Mouse (Mus musculus): ENCODE data around the gene Dip2a. TPM values are rescaled to one million over a fixed set of nuclear protein-coding genes. Genes with fewer than 3 reads are reported as not detected.
A peak's percentile ranks its signal among the peaks of the same experiment; 100 is the strongest.

Gene Dip2a
- polyA plus RNA-seq (2017; shearing (Covaris generic)), result 1 to 10 TPM; 1.3 to 1.8 TPM

DNA sequence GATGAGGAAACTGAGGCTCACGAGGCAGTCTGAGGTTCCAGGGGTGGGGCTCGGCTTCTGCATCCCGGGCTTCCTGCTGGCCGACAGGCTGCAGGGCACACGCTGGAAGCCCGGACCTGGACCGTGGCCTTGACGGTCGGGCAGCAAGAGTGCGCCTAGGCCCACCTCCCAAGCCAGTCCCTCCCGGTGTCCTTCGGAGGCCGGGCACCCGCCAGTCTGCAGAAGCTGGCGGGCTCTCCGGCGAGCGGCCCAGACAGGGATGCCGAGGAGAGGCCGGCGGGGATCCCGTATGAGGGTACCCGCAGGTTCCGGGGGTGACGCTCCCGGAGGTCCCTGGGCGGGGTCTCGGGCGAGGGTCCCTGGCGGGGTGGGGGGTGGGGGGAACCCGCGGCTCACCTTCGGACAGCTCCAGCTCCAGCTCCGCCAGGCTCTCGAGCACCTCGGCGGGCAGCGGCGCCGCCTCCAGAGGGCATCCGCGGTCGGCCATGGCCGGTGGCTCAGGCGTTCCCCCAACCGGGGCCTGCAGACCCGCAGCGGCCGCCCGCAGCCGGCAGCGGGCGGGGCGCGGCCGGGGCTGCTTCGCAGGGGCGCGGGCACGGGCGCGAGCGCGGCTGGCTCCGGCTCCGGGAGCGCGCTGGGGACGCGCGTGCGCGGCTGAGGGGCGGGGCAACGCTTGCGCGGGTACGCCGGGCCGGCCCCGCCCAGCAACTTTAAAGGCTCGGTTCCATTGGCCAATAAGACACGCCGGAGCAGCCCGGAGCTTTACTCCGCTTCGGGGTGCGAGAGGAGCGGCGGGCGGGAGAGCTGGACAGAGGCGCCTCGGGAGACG lies at the start of gene Dip2a:
Gene Dip2a, minus strand, starts transcription at position 581 of the 829 bp plus-strand sequence.
- ATAC-seq, result peak; percentile 86

DNA sequence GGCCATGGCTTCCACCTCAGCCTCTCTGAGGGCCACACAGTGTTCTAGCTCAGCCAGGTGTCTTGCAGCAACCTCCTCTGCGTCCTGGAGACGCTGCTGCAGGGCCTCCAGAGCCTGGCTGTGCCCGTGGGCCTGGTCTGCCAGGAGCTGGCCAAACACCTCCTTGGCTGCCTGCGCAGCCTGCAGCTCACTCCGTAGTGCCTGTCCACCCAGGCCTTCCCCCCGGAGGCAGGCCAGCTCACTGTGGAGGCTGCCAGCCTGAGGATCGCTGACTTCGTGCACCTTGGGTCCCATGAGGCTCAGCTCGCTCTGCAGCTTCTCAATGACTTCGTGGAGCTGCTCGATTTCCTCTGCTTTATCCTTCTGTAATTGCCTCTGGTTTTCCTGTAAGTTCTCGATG lies 47.5 kb upstream of the Dip2a start:
- no peak for ATAC-seq

DNA sequence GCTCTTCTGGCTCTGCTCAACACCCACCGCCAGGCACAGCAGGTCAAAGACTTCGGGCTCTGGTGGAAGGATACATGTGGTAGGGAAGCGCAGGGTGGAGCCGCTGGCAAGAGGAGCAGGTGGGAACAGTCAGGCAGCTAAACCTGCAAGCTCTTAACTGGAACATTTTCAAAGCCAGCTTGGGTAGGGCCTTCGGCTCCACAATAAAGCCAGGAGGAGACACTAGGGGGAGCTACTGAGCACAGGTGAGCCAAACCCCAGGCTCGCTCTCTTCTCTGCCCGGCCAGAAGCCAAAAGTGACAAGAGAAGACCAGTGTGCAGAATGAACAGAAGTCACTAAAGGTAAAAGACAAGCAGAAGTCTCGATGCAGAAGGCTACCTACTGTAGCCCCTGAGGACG lies 46.7 kb upstream of the Dip2a start:
- ATAC-seq, result no peak

DNA sequence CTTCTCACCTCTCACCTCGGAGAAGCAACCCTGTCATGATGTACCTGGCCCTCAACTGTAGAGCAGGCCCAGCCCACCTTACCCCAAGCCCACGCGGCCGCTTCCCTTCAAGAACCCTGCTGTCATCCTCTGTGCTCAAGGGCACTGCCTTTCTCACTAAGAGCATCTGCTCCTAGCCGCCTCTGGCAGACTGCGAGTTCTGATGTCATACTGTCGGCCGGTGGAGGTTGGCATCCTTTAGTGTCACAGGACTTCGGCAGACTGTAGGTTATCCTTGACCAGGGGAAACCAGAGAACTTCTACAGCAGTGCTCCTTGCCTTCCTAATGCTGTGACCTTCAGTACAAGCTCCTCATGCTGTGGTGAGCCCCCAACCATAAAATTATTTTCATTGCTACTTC lies 46.1 kb upstream of the Dip2a start:
- ATAC-seq, result no peak

DNA sequence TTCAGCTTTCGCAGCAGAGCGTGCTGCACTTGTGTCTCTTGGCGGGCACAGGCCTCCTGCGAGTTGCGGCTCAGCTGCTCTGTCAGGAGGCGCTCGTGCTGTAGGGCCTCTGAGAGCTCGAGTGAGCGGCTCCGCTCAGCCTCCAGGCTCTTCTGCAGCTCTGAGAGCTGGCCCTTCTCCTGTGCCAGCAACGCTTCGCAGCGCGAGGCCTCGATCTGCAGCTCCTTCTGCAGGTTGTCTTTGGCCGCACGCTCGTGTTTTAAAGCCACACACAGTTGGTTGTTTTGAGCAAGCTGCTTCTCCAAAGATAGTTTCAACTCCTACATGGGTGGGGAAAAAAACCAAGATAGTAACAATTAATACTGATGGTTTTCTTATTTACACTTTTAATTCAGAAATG lies 29.9 kb upstream of the Dip2a start:
- ATAC-seq, result no peak

DNA sequence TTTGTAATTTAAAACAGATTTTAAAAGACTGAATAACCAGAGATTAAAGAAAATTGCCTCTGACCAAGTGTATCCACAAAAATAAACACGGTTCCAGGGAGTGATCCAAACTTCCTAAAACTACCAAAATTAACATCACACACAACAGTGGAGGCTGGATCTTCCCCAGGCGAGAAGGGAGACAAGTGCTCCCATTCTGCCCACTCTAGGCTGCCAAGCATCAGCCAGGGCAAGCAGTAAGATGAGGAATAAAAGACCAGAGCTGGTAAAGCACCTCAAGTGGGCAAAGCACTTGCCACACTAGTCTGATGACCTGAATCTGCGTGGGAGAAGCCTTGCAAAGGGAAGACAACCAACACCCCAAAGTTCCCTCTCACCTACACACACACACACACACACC lies 26.6 kb upstream of the Dip2a start:
- ATAC-seq, result no peak

DNA sequence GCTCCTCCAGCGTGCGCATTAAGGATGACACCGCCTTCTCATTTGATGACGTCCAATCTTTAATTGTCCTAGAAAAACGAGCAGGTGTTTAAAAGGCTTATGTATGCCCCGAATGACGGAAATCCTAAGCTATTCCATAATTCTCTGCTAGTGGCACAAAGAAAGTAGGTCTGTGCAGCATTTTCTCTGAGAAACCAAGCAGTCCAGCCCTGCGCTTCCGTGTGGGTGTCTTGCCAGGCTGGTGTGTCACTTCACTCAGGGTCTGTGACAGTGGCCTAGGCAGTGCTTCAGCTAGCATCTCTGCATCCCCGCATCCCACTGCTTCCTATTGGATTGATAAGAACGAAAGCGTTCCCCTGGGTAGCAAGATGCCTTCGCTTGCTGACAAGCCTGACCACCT lies 23.7 kb upstream of the Dip2a start:
- no peak for ATAC-seq

DNA sequence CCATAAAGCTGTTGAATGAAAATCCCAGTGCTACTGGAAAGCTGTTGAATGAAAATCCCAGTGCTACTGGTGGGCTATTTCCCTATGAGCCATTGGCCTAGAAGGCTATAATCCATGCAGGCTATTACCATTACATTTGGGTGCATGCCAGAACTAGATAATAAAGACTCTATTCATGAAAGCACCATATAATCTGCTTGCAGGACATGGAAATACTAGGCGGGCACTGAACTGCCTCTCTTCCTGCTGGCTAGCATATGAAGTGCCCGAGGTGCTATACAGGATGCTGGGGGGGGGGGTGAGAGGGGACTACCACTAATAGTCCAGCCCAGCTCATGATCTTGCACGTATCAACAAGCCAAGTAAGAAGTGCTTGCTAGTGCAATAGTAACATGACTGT lies 18.1 kb upstream of the Dip2a start:
- no peak for ATAC-seq

DNA sequence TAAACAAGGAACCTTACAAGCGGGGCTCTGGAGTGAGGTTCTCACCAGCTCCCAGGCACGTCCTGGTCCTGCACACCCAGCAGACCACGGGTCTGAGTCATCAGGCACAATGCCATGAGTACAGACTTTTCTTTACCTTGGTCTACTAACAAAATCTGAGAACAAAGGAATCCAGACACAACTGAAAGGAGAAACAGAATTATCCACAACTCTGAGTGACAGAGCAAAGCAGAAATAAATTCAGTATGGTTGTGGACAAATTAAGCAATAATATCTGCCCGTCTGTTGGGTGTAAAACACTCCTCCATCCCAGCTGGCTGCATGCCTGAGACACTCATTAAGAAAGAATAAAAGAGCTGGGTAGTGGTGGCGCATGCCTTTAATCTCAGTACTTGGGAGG lies 13.4 kb upstream of the Dip2a start:
- no peak for ATAC-seq

DNA sequence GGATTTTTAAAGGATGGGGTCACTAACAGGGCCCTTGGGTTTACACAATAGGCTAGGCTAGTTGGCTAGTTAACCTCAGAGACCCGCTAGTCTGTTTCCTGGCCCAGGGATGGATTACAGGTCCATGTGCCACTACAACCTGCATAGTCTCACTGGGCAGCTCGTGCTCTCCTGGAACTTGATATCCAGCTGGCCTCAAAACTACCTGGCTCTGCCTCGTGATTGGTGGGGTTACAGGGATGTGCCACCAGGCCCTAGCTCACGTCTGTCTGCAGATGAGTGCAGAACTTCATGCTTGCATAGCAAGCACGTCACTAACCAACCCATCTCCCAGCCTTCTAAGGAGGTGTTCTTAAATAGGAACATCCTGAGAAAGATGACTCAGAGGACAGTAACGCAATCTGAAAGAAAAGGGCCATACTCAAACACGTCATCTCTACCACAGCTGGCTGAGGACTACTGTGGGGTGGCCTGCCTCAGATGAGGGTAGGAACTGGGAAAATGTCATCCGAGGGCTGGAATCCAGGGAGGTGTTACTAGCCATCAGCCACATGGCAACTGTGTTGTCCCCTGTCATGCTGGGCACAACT lies 12.3 kb upstream of the Dip2a start:
- ATAC-seq, result no peak

DNA sequence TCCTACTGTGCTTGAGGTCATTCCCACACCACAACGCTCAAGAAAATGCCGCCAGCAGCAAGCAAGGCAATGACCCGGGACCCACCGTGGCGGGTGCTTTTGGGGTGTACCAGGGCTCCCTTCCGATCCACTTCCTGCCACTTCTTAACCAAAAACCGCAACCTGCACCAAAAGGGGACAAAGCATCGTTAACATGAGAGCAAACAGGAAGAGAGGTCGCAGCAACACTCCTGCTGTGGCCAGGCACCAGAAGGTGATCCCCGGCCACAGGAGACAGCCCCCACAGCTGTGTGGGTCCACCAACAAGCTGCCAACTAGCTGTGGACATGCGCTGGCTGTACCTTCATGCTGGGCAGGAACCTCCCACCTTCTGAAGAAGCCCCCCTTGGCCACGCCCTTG lies 9.9 kb upstream of the Dip2a start:
- peak; percentile 46 for ATAC-seq

DNA sequence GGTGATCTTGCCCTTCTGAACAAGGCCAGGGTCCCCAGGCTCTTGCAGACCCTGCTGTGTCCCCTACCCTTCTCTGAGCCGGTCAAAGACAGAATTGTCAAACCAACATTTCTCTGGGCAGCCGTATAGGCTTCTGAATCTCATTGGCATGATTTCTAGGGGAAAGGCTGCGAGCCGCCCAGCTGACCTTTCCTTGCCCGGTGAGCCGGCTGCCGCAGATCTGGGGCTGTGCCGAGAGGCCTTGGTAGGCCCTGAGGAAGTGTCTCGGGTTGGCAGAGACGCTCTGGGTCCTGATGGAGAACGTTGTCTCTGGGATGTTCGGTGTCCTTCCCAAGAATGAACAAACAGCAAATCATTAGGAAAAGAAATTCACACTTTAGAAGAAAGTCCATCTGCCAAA lies 8.9 kb upstream of the Dip2a start:
- ATAC-seq, result no peak

DNA sequence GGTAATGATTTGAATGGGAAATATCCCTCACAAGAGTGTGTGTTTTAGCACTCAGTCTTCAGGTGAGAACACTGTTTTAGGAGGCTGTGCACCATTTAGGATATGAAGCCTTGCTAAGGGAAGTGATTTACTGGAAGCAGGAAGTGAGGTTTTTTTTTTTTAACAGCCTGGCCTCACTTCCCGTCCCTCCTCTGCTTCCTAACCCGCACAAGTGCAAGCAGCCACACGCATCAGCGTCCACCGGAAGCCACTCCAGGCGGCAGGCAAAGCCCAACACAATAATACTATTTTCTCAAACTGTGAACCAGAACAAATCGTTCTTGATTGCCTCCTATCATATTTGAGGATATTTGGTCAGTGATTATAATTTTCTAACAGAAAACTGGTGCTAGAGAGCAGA lies 6.9 kb upstream of the Dip2a start:
- ATAC-seq, result no peak

DNA sequence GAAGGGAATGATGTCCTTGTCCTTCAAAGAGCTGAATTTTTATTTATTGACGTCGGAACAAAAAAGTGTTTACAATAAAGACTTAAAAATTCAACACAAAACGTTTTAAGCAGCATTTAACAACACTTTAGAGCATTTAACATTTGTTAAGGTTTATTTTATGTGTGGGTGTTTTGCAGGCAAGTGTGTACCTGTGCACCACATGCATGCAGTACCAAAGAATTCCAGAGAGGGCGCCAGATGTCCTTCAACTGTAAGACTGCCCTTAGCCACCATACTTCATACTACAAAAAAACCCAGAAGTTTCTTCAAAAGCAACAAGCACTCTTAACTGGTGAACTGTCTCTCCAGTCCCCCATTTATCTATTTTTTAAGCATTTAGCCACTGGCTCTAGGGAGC lies 1.5 kb upstream of the Dip2a start:
- no peak for ATAC-seq

DNA sequence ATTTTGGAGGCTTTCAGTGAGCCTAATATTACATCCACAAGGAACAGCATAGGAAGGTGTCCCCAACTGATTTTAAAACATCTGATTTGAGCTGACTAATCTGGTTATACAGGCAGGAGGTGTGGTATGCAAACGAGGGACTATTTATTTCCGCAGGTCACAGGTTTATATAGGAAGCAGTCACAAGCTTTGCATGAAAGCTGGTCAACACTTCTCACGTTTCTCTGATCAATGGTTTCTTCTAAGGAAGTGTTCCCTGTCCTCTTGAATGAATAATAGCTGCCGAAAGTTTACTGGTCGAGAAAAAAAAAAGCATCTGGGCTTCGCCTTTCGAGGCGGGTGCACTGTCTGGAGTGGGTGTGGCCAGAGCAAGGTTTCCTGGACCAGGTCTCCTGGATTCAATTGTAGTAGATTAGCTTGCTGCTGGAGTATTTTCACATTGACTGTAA lies 976 bp upstream of the Dip2a start:
- ATAC-seq, result peak; percentile 67

DNA sequence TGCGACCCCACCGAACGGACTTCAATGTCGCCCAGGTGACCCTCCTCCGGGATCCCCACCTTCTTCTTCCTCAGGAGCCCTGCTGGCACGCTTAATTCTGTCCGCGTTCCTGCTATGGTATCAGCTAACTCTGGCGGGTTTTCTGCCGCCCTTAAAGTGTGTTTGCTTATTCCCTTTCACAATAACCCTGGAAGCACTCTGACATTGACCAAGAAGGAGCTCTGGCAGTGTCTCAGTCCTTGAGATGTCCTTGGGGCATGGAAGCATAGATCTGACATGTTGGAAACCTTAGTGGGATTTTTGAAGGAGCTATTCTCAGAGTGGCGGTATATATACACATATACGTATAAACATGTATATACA lies 430 bp upstream of the Dip2a start:
- peak; percentile 19 for ATAC-seq

DNA sequence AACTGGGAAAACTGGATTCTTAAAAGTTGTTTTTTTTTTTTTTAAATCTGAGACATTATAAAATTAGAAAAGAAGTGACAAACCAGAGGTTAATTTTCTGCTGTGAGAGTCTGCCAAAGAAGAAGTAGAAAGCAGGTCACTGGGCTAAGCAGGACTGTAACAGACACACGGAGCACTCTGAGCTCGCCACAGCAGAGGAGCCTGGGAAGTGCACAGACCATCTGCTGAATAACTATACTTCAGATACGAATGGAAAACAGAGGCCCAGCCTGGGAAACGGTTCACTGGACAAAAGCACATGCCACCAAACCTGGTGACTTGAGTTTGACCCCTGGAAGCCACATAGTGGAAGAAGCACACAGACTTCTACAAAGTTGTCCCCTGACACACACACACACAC lies 10.7 kb downstream of the Dip2a start:
- no peak for ATAC-seq

DNA sequence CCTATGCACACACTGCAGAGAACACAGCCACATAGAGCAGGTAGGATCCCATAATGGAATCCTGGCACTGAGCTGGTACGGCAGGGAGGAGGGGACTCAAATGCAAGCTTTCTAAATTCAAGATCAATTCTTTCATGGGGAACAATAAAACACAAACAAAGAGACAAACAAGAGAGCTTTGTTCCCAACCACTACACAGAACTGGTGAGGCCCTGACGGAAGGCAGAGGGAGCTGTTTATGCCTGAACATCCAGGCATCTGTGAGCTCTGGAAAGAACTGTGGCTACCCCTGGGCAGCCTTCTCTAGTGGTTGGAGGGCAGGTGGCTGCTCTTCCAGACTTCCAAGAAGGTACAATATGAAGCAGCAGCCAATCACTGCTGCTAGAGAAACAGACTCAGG lies 13.1 kb downstream of the Dip2a start:
- ATAC-seq, result no peak

DNA sequence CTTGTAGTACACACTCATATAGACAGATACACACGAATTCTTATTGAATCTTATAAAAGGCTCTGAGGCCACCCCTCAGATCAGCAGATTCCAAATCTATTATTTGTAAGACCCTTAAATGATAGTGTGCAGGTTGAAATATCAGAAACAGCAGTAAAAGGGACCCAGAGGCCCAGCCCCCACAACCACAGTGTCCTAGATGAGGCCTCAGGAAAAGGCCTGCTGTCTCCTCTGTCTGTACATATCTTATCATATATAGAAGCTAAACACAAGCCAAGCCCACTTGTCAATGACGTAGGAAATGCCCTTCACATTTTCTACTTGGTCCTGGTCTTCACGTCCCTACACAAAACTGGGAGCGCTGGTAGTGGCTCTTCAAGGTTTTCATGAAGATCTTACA lies 16.0 kb downstream of the Dip2a start:
- ATAC-seq, result no peak

DNA sequence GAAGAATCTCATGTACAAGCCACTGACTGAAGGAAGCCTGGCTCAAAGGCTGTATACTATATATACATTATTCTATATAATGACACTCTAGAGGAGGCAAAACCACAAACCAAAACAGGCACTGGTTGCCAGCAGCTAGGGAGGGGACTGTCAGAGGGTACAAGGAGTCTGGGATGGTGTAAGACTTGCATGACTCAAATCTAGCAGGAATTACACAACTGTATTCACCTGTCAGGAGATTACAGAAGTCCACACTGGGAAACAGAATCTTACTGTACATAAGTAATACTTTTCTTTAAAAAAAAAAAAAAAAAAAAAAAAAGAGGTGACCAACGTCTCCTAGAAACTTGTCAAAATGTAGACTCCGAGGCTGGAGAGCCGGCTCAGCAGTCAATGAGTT lies 16.5 kb downstream of the Dip2a start:
- no peak for ATAC-seq

DNA sequence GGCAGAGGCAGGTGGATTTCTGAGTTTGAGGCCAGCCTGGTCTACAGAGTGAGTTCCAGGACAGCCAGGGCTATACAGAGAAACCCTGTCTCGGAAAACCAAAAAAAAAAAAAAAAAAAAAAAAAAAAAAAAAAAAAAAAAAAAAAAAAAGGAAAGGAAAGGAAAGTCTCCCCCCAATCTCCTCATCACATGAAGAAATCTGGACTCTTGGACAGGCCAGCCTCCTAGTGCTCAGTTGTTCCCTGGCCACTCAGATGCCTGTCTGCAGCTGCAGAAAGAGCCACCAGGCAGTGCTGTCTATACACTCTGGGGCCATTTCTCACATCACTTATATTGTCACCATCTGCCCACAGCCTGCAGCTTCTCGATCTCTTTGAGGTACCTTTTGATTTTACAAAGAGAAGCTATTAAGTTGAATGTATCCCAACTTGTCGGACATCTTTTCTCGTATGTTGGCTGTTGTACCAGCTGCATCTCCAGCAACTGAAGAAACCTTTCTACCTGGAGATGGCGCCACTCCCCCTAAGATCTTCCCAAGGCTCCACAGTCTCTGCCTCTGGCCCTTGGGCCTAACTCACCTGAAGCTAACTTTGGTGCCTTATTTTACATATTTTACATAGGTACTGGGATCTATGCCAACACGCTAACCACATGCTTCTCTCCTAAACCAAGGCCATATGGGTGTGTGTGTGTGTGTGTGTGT lies 18.6 kb downstream of the Dip2a start:
- ATAC-seq, result no peak

DNA sequence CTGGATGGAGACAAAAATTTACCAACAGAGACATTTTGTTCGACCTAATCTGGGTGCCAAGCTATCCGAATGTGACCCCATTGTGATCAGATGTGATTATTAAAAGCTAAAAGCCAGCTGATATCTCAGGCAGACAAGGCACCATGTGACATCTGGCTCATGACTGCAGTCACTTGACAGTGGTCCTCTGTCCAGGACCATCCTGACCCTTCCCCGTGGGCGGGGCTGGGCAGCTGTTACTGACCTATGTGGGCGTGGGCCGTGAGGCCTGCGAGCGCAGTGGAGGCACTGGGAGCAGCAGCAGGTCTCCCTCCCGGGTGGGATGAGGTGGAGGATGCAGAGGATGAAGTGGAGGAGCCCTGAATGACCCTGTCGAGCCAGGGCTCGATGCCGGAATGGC lies 27.5 kb downstream of the Dip2a start:
- no peak for ATAC-seq

DNA sequence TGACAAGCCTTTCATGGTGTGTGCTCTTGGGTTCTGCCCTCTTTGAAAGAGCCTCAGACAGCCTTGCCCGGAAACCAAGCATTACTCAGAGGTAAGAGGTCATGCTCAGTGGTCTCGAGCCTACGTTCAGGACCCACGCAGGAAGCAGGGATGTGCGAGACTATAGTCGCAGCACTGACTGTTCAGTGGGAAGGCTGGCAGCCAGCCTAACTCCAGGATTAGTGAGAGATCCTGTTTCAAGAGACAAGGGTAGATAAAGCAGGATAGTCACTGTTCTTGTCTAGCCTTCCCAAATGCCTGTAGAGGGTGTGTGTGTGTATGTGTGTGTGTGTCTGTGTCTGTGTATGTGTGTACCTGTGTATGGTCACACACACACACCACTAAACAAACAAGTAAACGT lies 28.9 kb downstream of the Dip2a start:
- ATAC-seq, result no peak

DNA sequence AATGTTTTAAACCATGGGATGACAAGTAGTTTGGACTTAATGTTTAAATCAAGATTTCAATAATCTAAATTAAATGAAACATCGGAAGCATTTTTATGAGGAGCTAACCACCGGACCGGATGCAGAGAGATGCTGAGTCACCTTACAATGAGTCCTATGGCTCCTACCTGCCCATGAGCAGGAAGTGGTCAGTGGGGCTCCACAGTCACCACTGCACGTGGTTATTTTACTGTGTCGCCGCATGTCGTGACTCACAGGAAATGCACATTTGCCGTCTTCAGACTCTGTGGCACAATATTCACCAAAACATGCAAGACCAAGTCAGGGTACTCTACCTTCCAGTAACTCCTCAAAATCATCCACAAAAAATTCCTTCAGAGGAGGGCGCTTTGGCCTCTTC lies 38.4 kb downstream of the Dip2a start:
- ATAC-seq, result peak; percentile 97
